Comparison of ENCODE assay signal across 9 mouse cellular contexts in the genomic region with DNA sequence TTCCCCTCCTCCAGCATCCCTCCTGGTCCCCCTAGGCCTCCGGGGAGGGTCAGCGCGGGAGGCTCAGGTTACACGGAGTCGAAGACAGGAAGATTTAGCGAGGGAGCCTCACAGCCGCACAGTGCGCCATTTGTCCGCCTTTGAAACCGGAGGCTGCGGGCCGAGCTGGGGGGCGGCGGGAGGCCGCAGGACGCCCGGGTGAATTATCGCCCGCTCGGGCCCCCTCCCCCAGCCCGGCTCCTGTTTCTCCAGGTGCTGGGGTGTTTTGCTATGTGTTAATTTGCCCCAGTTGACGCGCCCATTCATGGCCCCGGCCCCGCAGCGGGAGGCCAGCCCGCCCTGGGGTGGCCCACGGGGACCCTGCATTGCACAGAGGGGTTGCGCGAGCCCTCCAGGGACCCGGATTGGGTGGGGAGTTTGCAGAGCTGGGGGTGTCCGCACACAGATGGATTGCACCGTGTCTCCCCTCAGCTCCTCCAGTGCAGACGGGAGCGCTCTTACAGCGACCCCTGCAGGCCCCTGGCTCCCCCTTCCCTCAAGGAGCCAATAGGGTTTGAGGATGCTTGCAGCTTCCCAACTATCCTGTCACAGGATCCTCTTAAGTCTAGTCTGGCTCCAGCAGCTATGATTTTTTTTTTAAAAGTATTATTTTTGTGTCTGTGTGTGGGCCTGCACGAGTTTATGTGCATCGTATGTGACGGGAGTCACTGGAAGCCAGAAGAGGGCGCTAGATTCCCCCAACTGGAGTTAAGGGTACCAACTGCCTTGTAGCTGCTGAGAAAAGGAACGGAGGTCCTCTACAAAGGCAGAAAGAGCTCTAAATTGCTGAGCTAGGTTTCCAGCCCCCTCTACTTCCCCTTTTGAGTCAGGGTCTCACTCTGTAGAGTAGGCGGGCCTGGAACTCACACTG. TPM values are rescaled to one million over a fixed set of nuclear protein-coding genes. Genes with fewer than 3 reads are reported as not detected.
A peak's percentile ranks its signal among the peaks of the same experiment; 100 is the strongest.
DNase-seq lines count a peak whose midpoint lies in the region; ATAC-seq lines count a peak whose summit lies in the region.
"Had no signal": no experiment of that assay in that cellular context is flagged by ENCODE, and none has a peak within 500 bp of the region (broad histone marks: within the 10 kb centered on the region; RNA-seq: fewer than 3 reads in every experiment).

No protein-coding gene starts in this region.

- peak overlapping the region; percentile 16; the same call in 1 of the 2 replicates for H3K27ac ChIP-seq in intestine, embryonic 16.5 days (ENCODE audit: low read length)

- peak overlapping the region; percentile 88 for H3K4me2 ChIP-seq in intestine, embryonic 16.5 days (ENCODE audit: low read depth, low read length)

- H3K4me1 ChIP-seq in intestine, embryonic 16.5 days (ENCODE audit: control insufficient read depth, insufficient read depth, low read length) = peaks cover 32% of the 10 kb centered on the region

- peak; percentile 8 to 25 for DNase-seq in adrenal gland, postnatal 36 days
- no peak for DNase-seq in adrenal gland, adult (ENCODE audit: inconsistent age in 2 of 2, low spot score in 1 of 2)
- peak; percentile 39 to 62 for DNase-seq in urinary bladder, postnatal 4 days (ENCODE audit: low spot score in 2 of 2)
- DNase-seq in urinary bladder, adult 2 months (ENCODE audit: low spot score) = no peak
- peak; percentile 95 for DNase-seq in mesoderm, embryonic 11.5 days (ENCODE audit: low read depth, low spot score)
- peak; percentile 33 for DNase-seq in thymus, postnatal 25 days

- no peaks in the 10 kb centered on the region for H3K36me3 ChIP-seq in intestine, embryonic 16.5 days (ENCODE audit: control insufficient read depth, insufficient read depth, low read length)

- peak overlapping the region; percentile 44 for H3K4me3 ChIP-seq in intestine, embryonic 16.5 days (ENCODE audit: low read length)

- H3K9me3 ChIP-seq in intestine, embryonic 16.5 days (ENCODE audit: control insufficient read depth, low read length) = no peaks in the 10 kb centered on the region

- ATAC-seq in intestine, embryonic 16.5 days = peak; percentile 59
- ATAC-seq in erythroid progenitor cell, adult 5-6 weeks (replicated peaks; ENCODE audit: low FRiP score, poor library complexity, severe bottlenecking) = no peak

- H3K9ac ChIP-seq in intestine, embryonic 16.5 days (ENCODE audit: low read depth, low read length) = peak overlapping the region; percentile 70

- 0 out of 2 replicates have a peak, but pooled peaks cover 2% of the 10 kb centered on the region for H3K27me3 ChIP-seq in intestine, embryonic 16.5 days (replicated peaks; ENCODE audit: control insufficient read depth, insufficient read depth, low read length)

- 9% methylated on average over 42 of the region's 42 CpGs for WGBS in intestine, embryonic 16.5 days

RNA-seq across cellular contexts. Expression of gene 1700122O11Rik, which starts 6.3 kb away (rescaled TPM):
- total RNA-seq in adrenal gland, postnatal 36 days (2021) = not detected
- polyA plus RNA-seq in urinary bladder, adult 2 months (2012; rRNA removed) = not detected in 2 replicates
- polyA plus RNA-seq in intestine, embryonic 16.5 days (2015; fragmentation: Nextera tagmentation; extraction: Ambion mirVana) = not detected in 2 replicates
- total RNA-seq in erythroid progenitor cell, adult 5-6 weeks (2015; ENCODE audit: low replicate concordance) = not detected in 2 replicates
- not detected in 2 replicates for total RNA-seq in erythroid progenitor cell, adult 5-6 weeks (2017; ENCODE audit: low replicate concordance)
- polyA plus RNA-seq: C2C12 had no signal

RNA-seq across cellular contexts. Expression of gene 1700067P10Rik, which starts 57.3 kb away (rescaled TPM):
- total RNA-seq in adrenal gland, postnatal 36 days (2021) = not detected
- 0.09 and 0.12 TPM in 2 replicates for polyA plus RNA-seq in urinary bladder, adult 2 months (2012; rRNA removed)
- not detected in 2 replicates for polyA plus RNA-seq in intestine, embryonic 16.5 days (2015; fragmentation: Nextera tagmentation; extraction: Ambion mirVana)
- total RNA-seq in erythroid progenitor cell, adult 5-6 weeks (2015; ENCODE audit: low replicate concordance) = not detected in 2 replicates
- 0.51 TPM in 1 of 2 replicates, not detected in the other for total RNA-seq in erythroid progenitor cell, adult 5-6 weeks (2017; ENCODE audit: low replicate concordance)
- polyA plus RNA-seq: C2C12 had no signal

Comparison
In these comparisons a context has a peak if more than half of its experiments do, and no peak if none do; other contexts are left out.
1. DNase-seq: peak in adrenal gland, postnatal 36 days (2 of 2), urinary bladder, postnatal 4 days (2 of 2), mesoderm, embryonic 11.5 days (single experiment) and thymus, postnatal 25 days (single experiment); none in adrenal gland, adult (0 of 2) and urinary bladder, adult 2 months (single experiment).